Mouse (Mus musculus): ENCODE data around the gene BC048507. TPM values are rescaled to one million over a fixed set of nuclear protein-coding genes. Genes with fewer than 3 reads are reported as not detected.

The BC048507 gene
- total RNA-seq, 1 experiment from 2014 or later, result not detected

Other genes with a start within 250 kb of the BC048507 start
- not detected in 2 replicates for gene Gm49345, start 225.6 kb upstream of the BC048507 start, total RNA-seq (2017)
- gene Zfp729a, start 225.5 kb upstream of the BC048507 start, total RNA-seq (2017), result 15.5 and 18.8 TPM in 2 replicates
- 25.2 and 26.0 TPM in 2 replicates for gene Zfp738, start 176.3 kb upstream of the BC048507 start, total RNA-seq (2017)
- gene Zfp65, start 134.2 kb upstream of the BC048507 start, total RNA-seq (2017), result 14.5 and 21.5 TPM in 2 replicates
- 2.4 and 8.6 TPM in 2 replicates for gene Zfp85, start 108.1 kb upstream of the BC048507 start, total RNA-seq (2017)
- gene Zfp493, start 83.6 kb upstream of the BC048507 start, total RNA-seq (2017), result 3.0 and 3.2 TPM in 2 replicates
- gene Zfp273, start 49.6 kb upstream of the BC048507 start, total RNA-seq (2017), result 7.2 and 9.0 TPM in 2 replicates
- not detected in 2 replicates for gene Gm10037, start 32.2 kb upstream of the BC048507 start, total RNA-seq (2017)

Measured in common myeloid progenitor, adult 5-6 weeks (primary cell).